Mouse (Mus musculus) embryo, embryonic 10 days (tissue): Measurements from ENCODE around the gene Siah1a.

Source experiments
- DNase-seq: peaks from one replicate; pipeline ENCODE4 v3.0.0-alpha.2; 2015; ENCODE audit warnings: low spot score

The Siah1a gene

GRCm38 (mm10) chr8:86745221-86745934, at the start of gene Siah1a, which contains the start of gene Gm10638:
Gene Siah1a, minus strand, starts transcription at chr8:86745934.
Gene Gm10638, plus strand, starts transcription at chr8:86745699.
- peak; percentile 77 for DNase-seq

GRCm38 (mm10) chr8:86794716-86795115, 49.0 kb upstream of the Siah1a start:
- DNase-seq = no peak

- DNase-seq = no peak
Observed at GRCm38 (mm10) chr8:86791542-86791941, 45.8 kb upstream of the Siah1a start.

GRCm38 (mm10) chr8:86789576-86789975, 43.8 kb upstream of the Siah1a start:
- no peak for DNase-seq

GRCm38 (mm10) chr8:86787891-86788420, 42.2 kb upstream of the Siah1a start:
- DNase-seq = no peak

GRCm38 (mm10) chr8:86786498-86786897, 40.8 kb upstream of the Siah1a start:
- DNase-seq = peak; percentile 25

GRCm38 (mm10) chr8:86781094-86781493, 35.4 kb upstream of the Siah1a start:
- DNase-seq = no peak

GRCm38 (mm10) chr8:86779207-86779606, 33.5 kb upstream of the Siah1a start:
- no peak for DNase-seq

GRCm38 (mm10) chr8:86769945-86770715, 24.4 kb upstream of the Siah1a start:
- DNase-seq = no peak

- no peak for DNase-seq
Observed at GRCm38 (mm10) chr8:86768499-86768898, 22.8 kb upstream of the Siah1a start.

- no peak for DNase-seq
Observed at GRCm38 (mm10) chr8:86766548-86767211, 20.9 kb upstream of the Siah1a start.

- no peak for DNase-seq
Observed at GRCm38 (mm10) chr8:86765669-86766068, 19.9 kb upstream of the Siah1a start.

- DNase-seq = no peak
Observed at GRCm38 (mm10) chr8:86765155-86765554, 19.4 kb upstream of the Siah1a start.

GRCm38 (mm10) chr8:86762806-86763205, 17.1 kb upstream of the Siah1a start:
- DNase-seq = no peak

- DNase-seq = no peak
Observed at GRCm38 (mm10) chr8:86760746-86761145, 15.0 kb upstream of the Siah1a start.

GRCm38 (mm10) chr8:86759090-86759491, 13.4 kb upstream of the Siah1a start:
- DNase-seq = no peak

- DNase-seq = no peak
Observed at GRCm38 (mm10) chr8:86758651-86759050, 12.9 kb upstream of the Siah1a start.

- DNase-seq = peak; percentile 56
Observed at GRCm38 (mm10) chr8:86756948-86757733, 11.4 kb upstream of the Siah1a start.

GRCm38 (mm10) chr8:86749842-86750241, 4.1 kb upstream of the Siah1a start:
- DNase-seq = no peak

GRCm38 (mm10) chr8:86746511-86746910, 777 bp upstream of the Siah1a start:
- DNase-seq = peak; percentile 57

GRCm38 (mm10) chr8:86745935-86746441, 254 bp upstream of the Siah1a start:
- DNase-seq = peak; percentile 93
